Mouse (Mus musculus) kidney, embryonic 14.5 days (tissue): Measurements from ENCODE around the gene Mrm2. TPM values are rescaled to one million over a fixed set of nuclear protein-coding genes. Genes with fewer than 3 reads are reported as not detected.
A peak's percentile ranks its signal among the peaks of the same experiment; 100 is the strongest.

Experiments used
- ATAC-seq: fragments of 200-750 bp; cut with Nextera tagmentation; 2 replicates; pipeline ENCODE4 v1.8.0; 2017; ENCODE audit warnings: moderate number of reproducible peaks, mild to moderate bottlenecking, moderate TSS enrichment, moderate library complexity; ENCODE audit not compliant: low FRiP score, low TSS enrichment
- H3K27ac ChIP-seq: fragments of 300-500 bp; sonication (generic); 2 replicates; pipeline ENCODE4 v1.5.1; 2014; ENCODE audit warnings: low read depth, mild to moderate bottlenecking, low read length, moderate library complexity, mixed read lengths
- H3K27me3 ChIP-seq: fragments of 300-500 bp; sonication (generic); 2 replicates; pipeline ENCODE4 v1.6.1; 2014; ENCODE audit warnings: mild to moderate bottlenecking, low read length; ENCODE audit not compliant: control insufficient read depth, insufficient read depth
- H3K36me3 ChIP-seq: fragments of 300-500 bp; sonication (generic); 2 replicates; pipeline ENCODE4 v1.6.1; 2014; ENCODE audit warnings: low read length, mixed read lengths; ENCODE audit not compliant: control insufficient read depth, insufficient read depth
- H3K4me1 ChIP-seq: fragments of 300-500 bp; sonication (generic); 2 replicates; pipeline ENCODE4 v1.6.1; 2014; ENCODE audit warnings: low read length, mixed read lengths; ENCODE audit not compliant: control insufficient read depth, insufficient read depth
- H3K4me2 ChIP-seq: fragments of 300-500 bp; sonication (generic); replicated peaks from 2 replicates; pipeline ENCODE4 v1.6.1; 2014; ENCODE audit warnings: low read depth, mild to moderate bottlenecking, low read length
- H3K4me3 ChIP-seq: fragments of 300-500 bp; sonication (generic); 2 replicates; pipeline ENCODE4 v1.5.1; 2014; ENCODE audit warnings: mild to moderate bottlenecking, low read length
- H3K9ac ChIP-seq: fragments of 300-500 bp; sonication (generic); 2 replicates; pipeline ENCODE4 v1.6.1; 2014; ENCODE audit warnings: low read depth, mild to moderate bottlenecking, low read length, moderate library complexity
- H3K9me3 ChIP-seq: fragments of 300-500 bp; sonication (generic); 2 replicates; pipeline ENCODE4 v1.6.1; 2016; ENCODE audit warnings: low read length; ENCODE audit not compliant: control insufficient read depth
- WGBS: fragments of 180-500 bp; shearing (Covaris S2); extraction: QIAGEN DNeasy Blood & Tissue Kit; methylation state at CpG from one replicate; pipeline ENCODE4 v1.1.7; 2014; 5-methylcytosine and 5-hydroxymethylcytosine counted together
- polyA plus RNA-seq: library from polyadenylated mRNA; unstranded; fragments of >200 nt; fragmentation: Nextera tagmentation; extraction: Ambion mirVana; gene quantifications from 2 replicates; pipeline ENCODE4 v1.2.1, GENCODE M21; 2014

Gene Mrm2
- 19.5 and 22.0 TPM in 2 replicates for polyA plus RNA-seq

GRCm38 (mm10) chr5:140331615-140332512, at the start of gene Mrm2:
Gene Mrm2 (minus strand): TSS chr5:140331898.
- Histone ChIP-seq H3K36me3 (peaks cover 14% of the 10 kb centered on the region), H3K27me3 (no peaks in the 10 kb centered on the region), H3K4me2 (peak within 1 kb of the TSS; percentile 87), H3K9ac (peak within 1 kb of the TSS; percentile 85), H3K9me3 (no peaks in the 10 kb centered on the region), H3K27ac (peak within 1 kb of the TSS; percentile 92), H3K4me1 (peaks cover 6% of the 10 kb centered on the region; the same call in 1 of the 2 replicates), H3K4me3 (peak within 1 kb of the TSS; percentile 75)
- peak; percentile 91 for ATAC-seq
- WGBS = 1% methylated on average over 39 of the region's 39 CpGs

DNA sequence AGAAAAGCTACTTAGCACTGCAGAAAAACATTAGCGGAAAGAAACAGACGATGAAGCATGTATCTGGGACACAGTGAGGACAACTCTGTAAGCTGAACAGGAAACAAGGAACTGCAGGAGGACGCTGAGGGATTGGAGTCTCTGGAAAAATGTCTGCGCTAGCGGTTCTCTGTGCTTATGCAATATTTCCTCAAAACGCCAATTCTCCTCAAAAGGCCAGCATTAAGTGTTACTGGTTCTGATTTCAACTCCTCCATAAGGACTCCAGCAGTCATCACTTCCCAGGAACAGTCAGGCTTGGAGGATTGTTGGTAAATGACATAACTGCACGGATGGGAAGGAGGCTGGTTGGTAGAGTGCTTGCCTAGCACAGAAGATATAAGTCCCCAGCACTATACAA, 49.5 kb upstream of the Mrm2 start:
- Histone ChIP-seq H3K4me2 (no peak overlapping the region), H3K4me1 (peaks cover 18% of the 10 kb centered on the region), H3K36me3 (no peaks in the 10 kb centered on the region), H3K27ac (no peak overlapping the region), H3K9ac (no peak overlapping the region), H3K4me3 (no peak overlapping the region), H3K9me3 (no peaks in the 10 kb centered on the region), H3K27me3 (no peaks in the 10 kb centered on the region)
- WGBS = 90% methylated on average over 7 of the region's 7 CpGs
- no peak for ATAC-seq

GRCm38 (mm10) chr5:140379299-140379698, 47.6 kb upstream of the Mrm2 start:
- ATAC-seq = no peak
- WGBS = 80% methylated on average over 6 of the region's 6 CpGs
- H3K9me3 ChIP-seq = no peaks in the 10 kb centered on the region
- no peak overlapping the region for H3K9ac ChIP-seq
- H3K27ac ChIP-seq = no peak overlapping the region
- no peaks in the 10 kb centered on the region for H3K27me3 ChIP-seq
- no peak overlapping the region for H3K4me2 ChIP-seq
- no peak overlapping the region for H3K4me3 ChIP-seq
- H3K36me3 ChIP-seq = no peaks in the 10 kb centered on the region
- H3K4me1 ChIP-seq = peaks cover 16% of the 10 kb centered on the region

DNA sequence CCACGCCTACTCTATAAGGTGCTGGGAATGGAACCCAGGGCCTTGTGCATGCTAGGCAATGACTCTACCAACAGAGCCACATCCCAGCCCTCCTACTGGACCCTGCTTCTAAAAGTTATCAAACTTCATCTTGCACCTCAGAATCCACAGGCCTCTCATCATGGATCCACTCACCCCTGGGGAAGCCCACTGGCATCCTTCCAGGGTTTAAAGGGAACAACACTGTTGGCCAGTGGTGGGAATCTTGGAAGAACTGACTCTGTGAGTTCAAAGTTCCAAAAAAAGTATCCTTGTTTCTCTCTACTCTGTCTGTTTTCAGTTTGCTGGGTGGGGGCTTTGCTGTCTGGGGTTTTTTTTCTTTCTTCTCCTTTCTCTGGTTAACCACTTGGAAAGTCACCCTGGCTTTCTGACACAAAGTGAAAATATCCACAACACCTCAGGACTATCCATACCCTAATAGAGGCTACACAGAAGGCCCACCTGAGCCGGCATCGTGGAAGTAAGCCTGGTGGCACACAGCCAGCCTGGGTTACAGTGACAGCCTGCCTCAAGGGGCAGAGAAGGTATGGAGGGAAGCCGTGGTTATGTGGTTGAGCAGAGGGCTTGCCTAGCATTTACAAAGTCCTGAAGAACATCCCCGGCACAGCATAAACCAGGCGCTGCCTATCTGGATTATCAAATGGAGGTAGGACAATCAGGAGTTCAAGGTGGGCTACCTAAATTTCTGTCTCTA, 46.6 kb upstream of the Mrm2 start:
- no peak overlapping the region for H3K9ac ChIP-seq
- H3K4me3 ChIP-seq = no peak overlapping the region
- peaks cover 10% of the 10 kb centered on the region for H3K4me1 ChIP-seq
- ATAC-seq = no peak
- no peaks in the 10 kb centered on the region for H3K36me3 ChIP-seq
- no peak overlapping the region for H3K4me2 ChIP-seq
- no peak overlapping the region for H3K27ac ChIP-seq
- H3K27me3 ChIP-seq = no peaks in the 10 kb centered on the region
- 89% methylated on average over 6 of the region's 6 CpGs for WGBS
- no peaks in the 10 kb centered on the region for H3K9me3 ChIP-seq

- no peak overlapping the region for H3K27ac ChIP-seq
- 0 out of 2 replicates have a peak, but pooled peaks cover 8% of the 10 kb centered on the region for H3K4me1 ChIP-seq
- no peak overlapping the region for H3K9ac ChIP-seq
- H3K4me2 ChIP-seq = no peak overlapping the region
- no peak for ATAC-seq
- H3K36me3 ChIP-seq = no peaks in the 10 kb centered on the region
- no peaks in the 10 kb centered on the region for H3K9me3 ChIP-seq
- no peaks in the 10 kb centered on the region for H3K27me3 ChIP-seq
- H3K4me3 ChIP-seq = no peak overlapping the region
- WGBS = 86% methylated on average over 4 of the region's 4 CpGs
Measured at GRCm38 (mm10) chr5:140375249-140375829, 43.6 kb upstream of the Mrm2 start.

DNA sequence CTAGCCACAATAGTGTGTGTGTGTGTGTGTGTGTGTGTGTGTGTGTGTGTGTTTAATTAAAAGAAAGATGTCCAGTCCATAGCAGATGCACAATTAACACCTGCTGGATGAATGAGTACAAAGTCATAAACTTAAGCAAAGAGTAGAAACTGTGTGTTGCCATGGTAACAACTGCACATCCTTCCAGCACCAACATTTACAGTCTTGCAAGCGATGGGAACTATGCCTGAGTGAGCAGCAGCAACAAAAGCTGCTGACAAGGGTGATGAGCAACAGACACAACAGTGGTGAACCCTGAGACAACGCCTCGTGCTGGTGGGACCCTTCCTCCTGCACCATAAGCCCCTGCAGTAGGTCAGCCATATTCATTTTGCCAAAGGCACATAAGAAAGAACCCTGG, 42.5 kb upstream of the Mrm2 start:
- ATAC-seq = no peak
- no peak overlapping the region for H3K4me2 ChIP-seq
- no peaks in the 10 kb centered on the region for H3K27me3 ChIP-seq
- no peaks in the 10 kb centered on the region for H3K9me3 ChIP-seq
- H3K4me1 ChIP-seq = peaks cover 17% of the 10 kb centered on the region; the same call in 1 of the 2 replicates
- no peak overlapping the region for H3K9ac ChIP-seq
- 13% methylated on average over 3 of the region's 3 CpGs for WGBS
- H3K4me3 ChIP-seq = no peak overlapping the region
- H3K36me3 ChIP-seq = no peaks in the 10 kb centered on the region
- no peak overlapping the region for H3K27ac ChIP-seq

DNA sequence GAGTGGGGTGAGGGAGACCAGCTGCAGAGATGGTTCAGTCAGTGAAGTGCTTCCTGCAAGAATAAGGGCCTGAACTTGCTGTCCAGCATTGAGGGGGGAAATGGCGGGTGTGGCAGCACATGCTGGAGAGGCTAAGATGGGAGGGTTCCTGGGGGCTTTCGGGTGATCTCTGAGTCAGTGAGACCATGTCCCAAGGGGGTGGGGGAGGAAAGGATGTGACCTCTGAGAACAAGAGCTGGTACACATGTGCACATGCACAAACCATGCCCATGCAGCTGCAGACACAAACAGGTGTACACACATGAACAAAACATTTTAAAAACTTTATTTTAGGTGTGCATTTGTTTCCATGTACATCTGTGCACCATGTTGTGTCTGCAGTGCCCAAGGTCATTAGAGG, 42.0 kb upstream of the Mrm2 start:
- H3K4me1 ChIP-seq = peaks cover 17% of the 10 kb centered on the region; the same call in 1 of the 2 replicates
- WGBS = 51% methylated on average over 2 of the region's 2 CpGs
- no peak overlapping the region for H3K4me2 ChIP-seq
- no peaks in the 10 kb centered on the region for H3K36me3 ChIP-seq
- no peak for ATAC-seq
- H3K27me3 ChIP-seq = no peaks in the 10 kb centered on the region
- H3K9me3 ChIP-seq = no peaks in the 10 kb centered on the region
- H3K9ac ChIP-seq = no peak overlapping the region
- no peak overlapping the region for H3K4me3 ChIP-seq
- no peak overlapping the region for H3K27ac ChIP-seq

DNA sequence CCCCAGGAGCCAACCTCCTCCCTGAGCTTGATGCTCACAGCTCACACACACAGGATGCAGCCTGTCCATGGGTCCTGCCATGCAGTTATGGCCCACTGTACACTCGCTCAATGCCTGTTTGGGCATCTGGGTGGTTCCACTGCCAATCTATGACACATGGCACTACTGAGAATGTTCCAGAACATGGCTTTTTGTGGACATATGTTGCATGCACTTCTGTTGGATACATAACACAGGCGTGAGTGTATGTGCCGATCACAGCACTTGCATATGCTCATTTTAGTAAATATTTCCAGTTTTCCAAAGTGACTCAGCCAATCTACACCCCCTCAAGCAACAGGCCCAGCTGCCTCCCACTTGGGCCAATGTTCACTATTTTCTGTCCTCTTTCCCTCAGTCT, 40.0 kb upstream of the Mrm2 start:
- Histone ChIP-seq H3K4me1 (peaks cover 17% of the 10 kb centered on the region; the same call in 1 of the 2 replicates), H3K27ac (no peak overlapping the region), H3K36me3 (no peaks in the 10 kb centered on the region), H3K27me3 (no peaks in the 10 kb centered on the region), H3K4me2 (no peak overlapping the region), H3K9ac (no peak overlapping the region), H3K9me3 (no peaks in the 10 kb centered on the region), H3K4me3 (no peak overlapping the region)
- WGBS = 93% methylated on average over 3 of the region's 3 CpGs
- no peak for ATAC-seq
